Mouse (Mus musculus) right cerebral cortex, adult 18-20 months (tissue): ENCODE measurements around the gene Il4ra.

Experiments
- DNase-seq: peaks from one replicate; pipeline ENCODE4 v3.0.0; 2022; ENCODE audit warnings: mixed read lengths

The Il4ra gene

GRCm38 (mm10) chr7:125550881-125551381 is 989 bp upstream of the Il4ra start:
- no peak for DNase-seq

- DNase-seq = no peak
These were observed 1.1 kb downstream of the Il4ra start for GRCm38 (mm10) chr7:125552851-125553555.

GRCm38 (mm10) chr7:125553653-125554428 is 1.9 kb downstream of the Il4ra start:
- DNase-seq = no peak

- no peak for DNase-seq
These were observed 2.7 kb downstream of the Il4ra start for GRCm38 (mm10) chr7:125554456-125555114.

- DNase-seq = no peak
These were observed 3.5 kb downstream of the Il4ra start for GRCm38 (mm10) chr7:125555351-125555872.

GRCm38 (mm10) chr7:125556096-125556495 is 4.2 kb downstream of the Il4ra start:
- no peak for DNase-seq

GRCm38 (mm10) chr7:125556865-125557264 is 4.9 kb downstream of the Il4ra start:
- no peak for DNase-seq

- DNase-seq = no peak
These were observed 6.6 kb downstream of the Il4ra start for GRCm38 (mm10) chr7:125558401-125558945.

GRCm38 (mm10) chr7:125558997-125559396 is 7.1 kb downstream of the Il4ra start:
- no peak for DNase-seq

GRCm38 (mm10) chr7:125559537-125559936 is 7.6 kb downstream of the Il4ra start:
- DNase-seq = no peak

GRCm38 (mm10) chr7:125560146-125560785 is 8.3 kb downstream of the Il4ra start:
- DNase-seq = no peak

- DNase-seq = peak; percentile 28
These were observed 9.3 kb downstream of the Il4ra start for GRCm38 (mm10) chr7:125561085-125561690.

- no peak for DNase-seq
These were observed 10.5 kb downstream of the Il4ra start for GRCm38 (mm10) chr7:125562413-125562812.

GRCm38 (mm10) chr7:125563093-125563492 is 11.2 kb downstream of the Il4ra start:
- DNase-seq = no peak

GRCm38 (mm10) chr7:125564316-125565024 is 12.6 kb downstream of the Il4ra start:
- no peak for DNase-seq

- DNase-seq = no peak
These were observed 13.8 kb downstream of the Il4ra start for GRCm38 (mm10) chr7:125565516-125566285.

- no peak for DNase-seq
These were observed 14.5 kb downstream of the Il4ra start for GRCm38 (mm10) chr7:125566420-125566819.

- DNase-seq = no peak
These were observed 17.0 kb downstream of the Il4ra start for GRCm38 (mm10) chr7:125568888-125569287.

- no peak for DNase-seq
These were observed 20.0 kb downstream of the Il4ra start for GRCm38 (mm10) chr7:125571891-125572290.

- no peak for DNase-seq
These were observed 20.8 kb downstream of the Il4ra start for GRCm38 (mm10) chr7:125572737-125573136.
